ENCODE assay signal across 9 mouse cellular contexts in genomic region chr5:100663854-100664253, GRCm38 (mm10). TPM values are rescaled to one million over a fixed set of nuclear protein-coding genes. Genes with fewer than 3 reads are reported as not detected.
DNase-seq lines count a peak whose midpoint lies in the region; TF ChIP-seq lines count a peak whose summit lies in the region.
"Had no signal": no experiment of that assay in that cellular context is flagged by ENCODE, and none has a peak within 500 bp of the region (broad histone marks: within the 10 kb centered on the region; RNA-seq: fewer than 3 reads in every experiment).

No protein-coding gene starts in this region.

- no peak for TF ChIP-seq POLR2A in bone marrow, adult 2 months (IDR thresholded peaks at IDR 0.05; ENCODE audit: borderline replicate concordance, control insufficient read depth, low read depth, low read length)

- H3K79me2 ChIP-seq in macrophage (ENCODE audit: inconsistent target) = peaks cover 10% of the 10 kb centered on the region; the same call in 1 of the 2 replicates

- H3K4me3 ChIP-seq in heart, embryonic 10.5 days = no peak overlapping the region
- H3K4me3 ChIP-seq in bone marrow, adult 2 months (replicated peaks; ENCODE audit: control insufficient read depth, low read depth, low read length) = no peak overlapping the region
- H3K4me3 ChIP-seq in macrophage (ENCODE audit: inconsistent target) = no peak overlapping the region
- H3K4me3 ChIP-seq: stomach, embryonic 15.5 days had no signal

- TF ChIP-seq CTCF in bone marrow, adult 2 months (IDR thresholded peaks at IDR 0.05; ENCODE audit: control insufficient read depth, insufficient read depth, low read length) = peak; percentile 72

- H3K9me3 ChIP-seq in heart, embryonic 10.5 days = no peaks in the 10 kb centered on the region
- H3K9me3 ChIP-seq: stomach, embryonic 15.5 days had no signal

- H3K27me3 ChIP-seq in heart, embryonic 10.5 days (ENCODE audit: insufficient read depth, poor library complexity, severe bottlenecking) = no peaks in the 10 kb centered on the region
- H3K27me3 ChIP-seq: stomach, embryonic 15.5 days had no signal

- no peaks in the 10 kb centered on the region for H3K4me1 ChIP-seq in heart, embryonic 10.5 days
- H3K4me1 ChIP-seq in bone marrow, adult 2 months (ENCODE audit: control insufficient read depth, insufficient read depth, low read length) = peaks cover 7% of the 10 kb centered on the region
- H3K4me1 ChIP-seq: stomach, embryonic 15.5 days had no signal

- H3K27ac ChIP-seq in heart, embryonic 10.5 days = no peak overlapping the region
- H3K27ac ChIP-seq in bone marrow, adult 2 months (ENCODE audit: control insufficient read depth, insufficient read depth, low read depth, low read length, poor library complexity) = no peak overlapping the region
- H3K27ac ChIP-seq in macrophage = peak overlapping the region; percentile 24
- H3K27ac ChIP-seq: stomach, embryonic 15.5 days had no signal

- peaks cover 75% of the 10 kb centered on the region for H3K36me3 ChIP-seq in heart, embryonic 10.5 days
- peaks cover 20% of the 10 kb centered on the region; the same call in 1 of the 2 replicates for H3K36me3 ChIP-seq in macrophage (ENCODE audit: inconsistent target)

- WGBS in heart, embryonic 10.5 days = 47% methylated on average over 5 of the region's 5 CpGs
- 12% methylated on average over 5 of the region's 5 CpGs for WGBS in bone marrow, adult 2 months
- WGBS in macrophage (ENCODE audit: missing documents) = 27% methylated on average over 5 of the region's 5 CpGs

- peak; percentile 34 for DNase-seq in heart, adult 8-10 months (ENCODE audit: low spot score)
- no peak for DNase-seq in heart, embryonic 10.5 days (ENCODE audit: low spot score)
- DNase-seq in CD4-positive helper T cell, adult 2 months (ENCODE audit: low read depth, low spot score) = peak; percentile 74
- DNase-seq in kidney, adult 8-10 months = peak; percentile 29 to 54
- no peak for DNase-seq in ovary, adult 18-20 months (ENCODE audit: low spot score)
- no peak for DNase-seq in left cerebral cortex, adult 11 months (ENCODE audit: low spot score)

RNA-seq across cellular contexts. Expression of gene Coq2, which starts 11.1 kb away (rescaled TPM):
- total RNA-seq in heart, adult 8-10 months (2022) = 100 to 1,000 TPM; 110 to 120 (median 111) TPM
- polyA plus RNA-seq in heart, embryonic 10.5 days (2016; fragmentation: Nextera tagmentation; extraction: Ambion mirVana) = 64.2 and 67.1 TPM in 2 replicates
- polyA plus RNA-seq in bone marrow, adult 2 months (2011; ENCODE audit: insufficient read depth, insufficient read length, low replicate concordance, missing spikeins) = 18.8 and 23.8 TPM in 2 replicates
- 10 to 100 TPM; 11.8 to 84.0 (median 43.1) TPM for total RNA-seq in macrophage (2018; cell fraction: chromatin; rRNA removed)
- total RNA-seq in macrophage (2018; cell fraction: cytosol; rRNA removed) = 10 to 100 TPM; 14.7 to 28.6 (median 21.0) TPM
- 10 to 100 TPM in 25 of 26 experiments, 1 to 10 TPM in 1; 9.9 to 59.8 (median 35.5) TPM for total RNA-seq in macrophage (2018; cell fraction: nucleus; rRNA removed)
- 13.7 to 36.1 TPM (median 24.5 TPM) in 3 replicates for polyA plus RNA-seq in macrophage (2018)

RNA-seq across cellular contexts. Expression of gene Hpse, which starts 55.7 kb away (rescaled TPM):
- total RNA-seq in heart, adult 8-10 months (2022) = 1 to 10 TPM in 3 of 4 experiments, under 1 TPM in 1; 0.98 to 2.6 (median 1.1) TPM
- polyA plus RNA-seq in heart, embryonic 10.5 days (2016; fragmentation: Nextera tagmentation; extraction: Ambion mirVana) = 0.67 and 1.7 TPM in 2 replicates
- 4.5 and 10.4 TPM in 2 replicates for polyA plus RNA-seq in bone marrow, adult 2 months (2011; ENCODE audit: insufficient read depth, insufficient read length, low replicate concordance, missing spikeins)
- total RNA-seq in macrophage (2018; cell fraction: chromatin; rRNA removed) = 100 to 1,000 TPM in 13 of 26 experiments, 10 to 100 TPM in 13; 19.8 to 230 (median 104) TPM
- total RNA-seq in macrophage (2018; cell fraction: cytosol; rRNA removed) = 100 to 1,000 TPM; 145 to 531 (median 301) TPM
- 100 to 1,000 TPM in 25 of 26 experiments, 10 to 100 TPM in 1; 90.3 to 549 (median 285) TPM for total RNA-seq in macrophage (2018; cell fraction: nucleus; rRNA removed)
- polyA plus RNA-seq in macrophage (2018) = 120 to 460 TPM (median 276 TPM) in 3 replicates

Comparison
In these comparisons a context has a peak if more than half of its experiments do, and no peak if none do; other contexts are left out.
1. DNase-seq: peak in heart, adult 8-10 months (single experiment), CD4-positive helper T cell, adult 2 months (single experiment) and kidney, adult 8-10 months (2 of 2); none in heart, embryonic 10.5 days (single experiment), ovary, adult 18-20 months (single experiment) and left cerebral cortex, adult 11 months (single experiment).
2. RNA of gene Hpse, which starts 55.7 kb away (polyA plus RNA-seq): 120 to 460 TPM in macrophage; 4.5 to 10.4 TPM in bone marrow, adult 2 months and 0.67 to 1.7 TPM in heart, embryonic 10.5 days; every median in the first group is over 10 times any median in the second.